Mouse (Mus musculus): ENCODE measurements at regions not wholly inside any gene's neighbourhood (a gene's known extent, or its start where the extent isn't known, plus 50 kb on each side); places are given as distances from the start of the nearest gene placed in this dataset.

DNA sequence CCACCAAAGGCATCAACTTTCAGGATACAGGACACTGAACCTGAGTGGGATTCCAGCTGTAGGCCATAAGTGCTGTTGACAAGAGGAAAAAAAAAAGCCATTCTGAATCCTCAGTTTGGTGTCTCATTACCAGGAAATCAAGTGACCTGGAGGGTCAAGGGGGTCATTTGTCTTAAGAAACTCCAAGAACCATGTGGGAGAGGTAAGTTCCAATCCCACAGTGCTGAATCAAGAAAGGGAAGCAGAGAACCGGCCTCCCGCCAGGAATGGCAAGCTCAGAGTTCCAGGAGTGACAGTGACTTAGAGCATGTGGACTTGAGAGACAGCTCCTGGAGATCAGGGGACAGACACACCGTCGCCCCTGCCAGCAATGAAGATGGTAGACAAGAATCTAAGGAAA, 67.5 kb upstream of the Peli2 start:
- TF ChIP-seq CTCF (IDR thresholded peaks at IDR 0.05; ENCODE audit: low read depth, low read length) (no peak), POLR2A (IDR thresholded peaks at IDR 0.05; ENCODE audit: insufficient read depth, low read length) (no peak)
